Mouse (Mus musculus) fat pad, adult 2 months (tissue): Measurements from ENCODE around the gene Phf13.
"Not testable (repeated sequence)": the region's sequence is repeated elsewhere in the genome, so short reads cannot be mapped to it uniquely, and the experiment has no call there.

ENCODE experiments used
- DNase-seq: peaks from one replicate; pipeline ENCODE4 v3.0.0-alpha.2; 2011; ENCODE audit warnings: low read depth, low spot score; ENCODE audit errors: extremely low read depth

Gene Phf13

DNA sequence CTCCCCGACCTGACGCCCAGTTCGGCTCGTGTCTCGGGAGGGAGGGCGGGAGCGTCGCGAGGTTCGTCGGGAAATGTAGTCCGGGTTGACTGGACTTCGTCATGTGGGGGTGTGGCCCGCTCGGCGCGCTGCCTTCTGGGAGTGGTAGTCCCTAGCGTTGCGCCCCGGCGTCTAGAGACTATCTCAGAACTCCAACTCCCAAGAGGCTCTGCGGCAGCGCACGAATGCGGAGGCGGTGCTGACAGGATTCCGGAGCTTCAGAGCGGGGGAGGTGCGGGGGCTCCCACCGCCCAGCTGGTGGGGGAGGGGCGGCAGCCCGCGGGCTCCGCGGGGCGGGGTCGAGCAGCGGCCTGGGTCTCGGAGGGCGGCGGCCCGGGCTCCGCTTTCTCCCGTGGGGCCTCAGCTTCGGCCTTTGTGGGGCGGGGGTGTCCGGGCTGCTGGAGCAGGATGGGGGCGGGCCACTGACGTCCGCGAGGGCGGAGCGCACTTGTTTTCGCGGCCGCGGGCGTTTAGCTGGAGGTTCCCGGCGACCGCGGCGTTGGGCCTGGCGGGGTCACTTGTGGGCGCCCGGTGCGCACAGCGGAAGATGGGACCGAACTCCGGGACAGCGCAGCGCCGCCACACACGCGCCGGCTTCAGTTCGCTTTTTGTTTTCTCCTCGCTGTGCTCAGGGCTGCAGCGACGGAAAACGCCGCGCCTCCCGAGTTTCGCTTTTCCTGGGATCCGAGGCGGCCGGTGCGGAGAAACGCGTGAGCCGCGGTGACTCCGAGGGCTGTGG lies at the start of gene Phf13:
Gene Phf13, minus strand, starts transcription at position 86 of the 778 bp plus-strand sequence.
- peak; percentile 82 for DNase-seq

DNA sequence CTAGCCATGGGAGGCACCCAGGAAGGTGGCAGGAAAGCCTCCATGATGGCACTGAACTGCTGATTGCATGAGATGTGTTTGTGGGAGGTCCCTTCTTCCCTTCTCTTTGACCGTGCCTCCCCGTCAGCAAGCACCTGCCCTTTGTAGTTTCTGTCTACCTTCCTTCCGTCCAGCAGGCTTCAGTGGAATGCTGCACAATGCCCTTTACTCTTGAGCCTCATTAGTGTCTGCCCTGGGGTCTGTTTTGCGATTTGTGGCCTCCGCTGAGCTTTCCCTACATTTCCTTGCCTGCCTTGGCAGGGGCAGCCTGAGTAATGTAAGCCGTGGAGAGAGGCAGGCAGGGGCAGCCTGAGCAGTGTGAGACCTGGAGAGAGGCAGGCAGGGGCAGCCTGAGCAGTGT lies 48.6 kb upstream of the Phf13 start:
- DNase-seq: no peak

DNA sequence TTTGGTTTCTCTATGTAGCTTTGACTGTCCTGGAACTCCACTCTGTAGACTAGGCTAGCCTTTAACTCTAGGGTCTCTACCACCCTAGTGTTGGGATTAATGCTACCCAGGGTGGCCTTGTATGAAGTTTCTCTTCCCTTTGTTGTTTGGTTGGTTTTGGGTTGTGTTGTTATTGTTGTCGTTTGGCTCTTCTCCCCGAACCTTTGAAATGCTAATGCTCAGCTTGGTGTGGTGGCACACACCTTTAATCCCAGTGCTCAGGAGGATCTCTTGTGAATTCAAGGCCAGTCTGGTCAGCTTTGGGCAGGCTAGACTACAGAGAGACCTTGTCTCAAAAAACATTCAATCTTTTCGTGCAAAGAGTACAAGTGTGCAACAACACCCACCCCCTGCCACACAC lies 47.1 kb upstream of the Phf13 start:
- DNase-seq: no peak

DNA sequence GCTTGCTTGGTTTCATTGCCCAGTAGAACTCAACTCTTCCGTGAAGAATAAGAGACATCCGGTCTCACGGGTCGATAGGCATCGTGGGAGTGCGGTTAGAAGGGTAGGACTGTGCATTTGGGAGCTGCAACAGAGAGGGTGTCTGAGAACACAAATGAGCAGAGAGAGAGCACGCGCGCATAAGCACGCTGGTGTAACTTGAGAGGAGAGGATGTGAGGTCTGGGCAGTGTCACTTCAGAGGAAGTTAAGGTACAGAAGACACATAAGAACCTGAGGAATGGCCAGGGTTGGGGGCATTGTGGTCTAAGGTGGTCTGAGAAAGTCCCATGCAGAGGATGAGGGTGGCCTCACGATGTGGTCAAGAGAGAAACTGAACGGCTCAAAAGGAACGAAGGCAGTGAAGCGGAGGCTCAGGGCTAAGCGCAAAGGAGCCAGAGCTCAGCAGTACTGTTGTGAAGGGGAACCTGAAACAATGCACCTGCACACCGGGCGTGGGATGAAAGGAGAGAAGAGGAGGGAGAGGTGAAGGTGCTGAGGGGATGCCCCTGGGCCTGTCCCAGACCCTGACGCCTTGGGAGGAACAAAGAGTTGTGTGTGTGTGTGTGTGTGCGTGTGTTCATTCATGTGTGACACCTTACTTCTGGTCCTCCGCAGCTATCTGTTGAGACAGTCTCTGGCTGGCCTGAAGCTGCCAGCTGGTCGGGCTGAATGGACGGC lies 46.0 kb upstream of the Phf13 start:
- DNase-seq: no peak

DNA sequence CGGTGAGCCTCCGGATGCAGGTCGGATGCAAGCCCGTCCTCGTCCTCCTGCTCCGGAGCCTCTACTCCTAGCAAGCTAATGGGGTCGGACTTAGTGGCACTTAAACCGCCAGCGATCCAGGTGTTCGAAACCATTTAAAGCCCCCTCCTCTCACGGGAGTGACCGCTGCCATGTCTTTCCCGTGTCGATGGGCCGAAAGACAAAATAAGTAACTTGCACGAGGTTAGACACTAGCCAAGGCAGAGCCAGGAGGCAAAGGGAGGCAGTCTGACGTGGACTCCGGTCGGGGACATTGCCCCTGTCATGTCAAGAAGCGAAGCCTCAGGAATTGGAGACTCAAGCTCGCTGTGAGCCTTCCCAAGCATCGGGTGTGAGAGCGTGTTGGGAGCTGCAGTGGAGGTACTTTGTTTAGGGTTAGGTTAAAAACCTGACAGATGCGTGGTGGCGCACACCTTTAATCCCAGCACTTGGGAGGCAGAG lies 43.8 kb upstream of the Phf13 start:
- no peak for DNase-seq

DNA sequence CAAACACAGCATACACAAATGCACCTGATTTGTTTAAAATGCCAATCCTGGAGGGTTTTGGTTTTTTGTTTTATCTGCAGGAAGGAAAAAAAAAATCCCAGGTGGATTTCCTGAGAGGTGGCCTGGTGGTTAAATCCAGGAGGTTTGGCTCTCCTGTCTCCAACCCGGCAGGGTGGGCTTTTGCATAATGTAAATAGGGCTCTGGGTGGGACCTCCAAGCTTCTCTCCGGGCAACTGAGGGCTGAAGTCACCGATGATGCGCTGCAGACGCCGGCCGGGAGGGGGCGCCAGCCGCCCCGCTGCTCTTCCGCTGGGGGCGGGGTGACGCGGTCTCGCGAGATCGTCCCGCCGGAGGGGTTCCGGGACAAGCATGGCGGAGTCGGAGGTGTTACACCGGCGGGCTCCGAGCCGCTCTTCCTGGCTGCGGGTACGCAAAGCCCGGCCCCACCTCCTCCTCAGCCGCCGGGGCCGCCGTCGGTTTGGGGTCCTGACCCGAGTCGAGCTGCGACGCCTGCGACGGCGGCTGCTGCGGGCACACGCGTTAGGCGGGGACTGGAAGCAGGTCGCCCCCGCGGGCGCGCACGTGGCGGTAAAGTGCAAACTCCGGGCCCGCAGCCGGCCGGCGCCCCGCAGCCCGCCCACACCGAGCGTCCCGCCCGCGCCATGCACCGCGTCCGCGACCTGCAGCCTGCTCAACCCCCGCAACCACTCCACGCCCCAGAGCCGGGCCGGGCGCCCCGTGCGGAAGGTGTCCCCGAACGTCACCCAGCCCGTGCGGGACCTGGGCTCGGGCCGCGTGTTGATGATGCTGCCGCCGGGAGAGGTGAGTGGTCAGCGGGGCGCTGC lies 43.1 kb upstream of the Phf13 start, which contains the start of gene Nol9:
Gene Nol9, plus strand, starts transcription at position 337 of the 846 bp plus-strand sequence.
- DNase-seq: no peak

DNA sequence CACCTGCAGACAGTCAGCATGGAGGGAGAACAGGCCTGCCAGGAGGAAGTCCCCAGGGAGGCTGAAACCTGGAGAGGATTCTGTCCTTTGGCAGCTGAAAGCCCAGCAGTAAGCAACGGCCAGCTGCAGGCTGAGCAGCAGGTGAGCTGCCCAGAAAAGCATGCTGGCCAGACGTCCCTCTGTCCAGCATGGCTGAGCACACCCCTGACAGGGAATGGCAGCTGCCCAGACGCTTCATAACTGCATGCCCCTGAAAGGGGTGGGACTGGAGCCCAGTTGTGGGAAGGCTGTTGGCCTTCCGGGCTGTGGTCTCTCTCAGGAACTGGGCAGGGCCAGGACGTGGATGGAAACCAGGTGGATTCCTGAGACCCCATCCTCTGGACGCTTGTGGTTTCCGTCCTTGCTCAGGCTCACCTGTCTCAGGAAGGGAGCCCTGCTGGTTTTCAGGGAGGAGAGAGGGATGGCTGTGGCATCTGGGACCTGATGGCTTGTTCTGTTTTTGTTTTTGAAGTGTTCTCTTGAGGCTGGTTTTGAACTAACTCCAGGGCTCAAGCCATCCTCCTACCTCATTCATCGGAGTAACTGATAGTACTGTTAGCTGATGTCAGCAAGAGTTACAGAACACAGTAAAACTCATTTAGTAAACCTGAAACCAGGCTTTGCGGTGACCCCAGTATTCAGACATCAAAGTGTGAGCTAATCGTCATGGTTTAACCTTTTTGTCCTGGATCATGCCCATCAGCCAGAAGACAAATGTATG lies 42.3 kb upstream of the Phf13 start, which contains the start of gene Tas1r1:
Gene Tas1r1, minus strand, starts transcription at position 344 of the 760 bp plus-strand sequence.
- DNase-seq: no peak

DNA sequence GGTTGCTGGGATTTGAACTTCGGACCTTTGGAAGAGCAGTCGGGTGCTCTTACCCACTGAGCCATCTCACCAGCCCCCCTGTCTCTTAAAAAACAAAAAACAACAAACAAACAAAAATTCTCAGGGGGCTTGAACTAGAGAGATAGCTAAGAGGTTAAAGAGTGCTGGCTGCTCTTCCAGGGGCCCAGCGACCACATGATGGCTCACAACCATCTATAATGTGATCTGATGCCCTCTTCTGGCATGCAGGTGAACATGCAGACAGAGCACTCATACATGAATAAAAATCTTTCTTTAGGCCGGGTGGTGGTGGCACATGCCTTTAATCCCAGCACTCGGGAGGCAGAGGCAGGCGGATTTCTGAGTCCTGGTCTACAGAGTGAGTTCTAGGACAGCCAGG lies 40.4 kb upstream of the Phf13 start:
- DNase-seq: not testable (repeated sequence)

DNA sequence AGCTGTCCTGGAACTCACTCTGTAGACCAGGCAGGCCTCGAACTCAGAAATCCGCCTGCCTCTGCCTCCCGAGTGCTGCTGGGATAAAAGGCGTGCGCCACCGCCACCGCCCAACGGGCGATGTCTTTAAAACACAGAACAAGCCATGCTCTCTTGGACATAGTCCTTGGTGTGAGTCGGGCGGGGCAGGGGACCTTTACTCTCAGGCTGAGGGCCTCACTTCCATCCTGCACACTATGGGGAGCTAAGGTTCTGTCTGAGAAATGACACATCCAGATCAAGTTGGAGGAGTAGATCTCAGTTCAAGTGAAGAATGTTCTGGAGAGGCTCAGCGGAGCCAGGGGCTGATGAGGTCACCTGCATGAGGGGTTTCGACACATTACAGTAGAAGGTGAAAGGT lies 36.9 kb upstream of the Phf13 start:
- no peak for DNase-seq

DNA sequence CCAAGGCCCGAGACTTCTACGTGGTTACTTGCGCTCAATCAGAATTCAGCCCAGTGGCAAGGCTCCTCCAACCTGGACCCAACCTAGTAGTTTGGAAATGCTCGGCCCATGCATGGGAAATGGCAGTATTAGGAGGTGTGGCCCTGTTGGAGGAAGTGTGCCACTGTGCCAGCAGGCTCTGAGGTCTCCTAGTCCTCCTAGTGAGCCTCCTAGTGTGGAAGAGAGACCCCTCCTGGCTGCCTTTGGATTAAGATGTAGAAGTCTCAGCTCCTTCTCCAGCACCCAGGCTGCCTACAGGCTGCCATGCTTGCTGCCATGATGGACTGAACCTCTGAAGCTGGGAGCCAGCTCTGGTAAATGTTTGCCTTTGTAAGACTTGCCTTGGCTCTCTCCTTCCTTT lies 33.9 kb upstream of the Phf13 start:
- DNase-seq: no peak

DNA sequence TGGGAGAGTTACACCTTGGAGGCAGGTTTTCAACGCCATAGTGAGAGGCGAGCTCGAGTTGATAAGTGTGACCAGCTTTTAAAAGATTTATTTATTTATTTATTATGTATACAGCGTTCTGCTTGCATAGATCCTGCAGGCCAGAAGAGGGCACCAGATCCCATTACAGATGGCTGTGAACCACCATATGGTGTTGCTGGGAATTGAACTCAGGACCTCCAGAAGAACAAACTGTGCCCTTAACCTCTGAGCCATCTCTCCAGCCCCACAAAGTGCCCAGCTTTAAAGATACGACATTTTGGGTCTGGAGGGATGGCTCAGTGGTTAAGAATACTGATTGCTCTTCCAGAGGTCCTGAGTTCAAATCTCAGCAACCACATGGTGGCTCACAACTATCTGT lies 33.0 kb upstream of the Phf13 start:
- no peak for DNase-seq

DNA sequence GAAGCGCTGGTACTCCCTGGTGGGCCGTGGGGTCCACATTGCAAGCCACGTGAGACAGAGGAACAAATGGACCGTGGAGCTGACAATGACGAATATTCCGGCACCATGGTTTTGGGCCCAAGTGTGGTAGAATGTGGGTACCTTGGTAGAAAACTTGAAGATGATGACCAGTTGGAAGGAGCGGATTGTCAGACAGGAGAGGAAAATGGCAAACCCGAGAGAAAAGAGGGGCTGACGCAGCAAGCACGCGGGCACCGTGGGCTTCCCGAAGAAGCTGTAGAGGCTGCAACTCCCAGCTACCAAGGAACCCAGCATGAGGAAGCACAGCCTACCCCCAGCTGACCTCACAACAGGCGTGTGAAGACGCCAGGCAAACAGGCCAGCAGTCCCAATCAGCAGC lies 32.4 kb upstream of the Phf13 start:
- no peak for DNase-seq

DNA sequence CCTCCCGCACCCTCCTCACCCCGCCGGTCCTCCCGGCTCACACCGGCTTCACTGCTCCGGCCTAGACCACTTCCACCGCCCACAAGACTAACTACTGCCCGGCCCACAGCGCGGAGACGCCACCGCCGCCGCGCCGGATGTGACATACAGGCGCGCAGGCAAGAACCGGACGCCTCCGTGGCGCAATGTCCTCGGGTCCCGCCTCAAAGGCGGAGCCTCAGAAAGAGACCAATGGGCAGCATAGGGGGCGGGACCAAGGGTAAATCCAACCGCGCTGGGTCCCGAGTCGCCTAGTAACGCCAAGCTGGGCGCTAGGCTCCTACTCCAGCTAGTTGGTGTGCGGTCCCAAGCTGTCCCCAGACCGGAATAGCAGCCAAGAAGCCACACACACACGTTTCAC lies 31.5 kb upstream of the Phf13 start, which contains the start of gene Zbtb48:
Gene Zbtb48, minus strand, starts transcription at position 148 of the 400 bp plus-strand sequence.
- peak; percentile 61 for DNase-seq

DNA sequence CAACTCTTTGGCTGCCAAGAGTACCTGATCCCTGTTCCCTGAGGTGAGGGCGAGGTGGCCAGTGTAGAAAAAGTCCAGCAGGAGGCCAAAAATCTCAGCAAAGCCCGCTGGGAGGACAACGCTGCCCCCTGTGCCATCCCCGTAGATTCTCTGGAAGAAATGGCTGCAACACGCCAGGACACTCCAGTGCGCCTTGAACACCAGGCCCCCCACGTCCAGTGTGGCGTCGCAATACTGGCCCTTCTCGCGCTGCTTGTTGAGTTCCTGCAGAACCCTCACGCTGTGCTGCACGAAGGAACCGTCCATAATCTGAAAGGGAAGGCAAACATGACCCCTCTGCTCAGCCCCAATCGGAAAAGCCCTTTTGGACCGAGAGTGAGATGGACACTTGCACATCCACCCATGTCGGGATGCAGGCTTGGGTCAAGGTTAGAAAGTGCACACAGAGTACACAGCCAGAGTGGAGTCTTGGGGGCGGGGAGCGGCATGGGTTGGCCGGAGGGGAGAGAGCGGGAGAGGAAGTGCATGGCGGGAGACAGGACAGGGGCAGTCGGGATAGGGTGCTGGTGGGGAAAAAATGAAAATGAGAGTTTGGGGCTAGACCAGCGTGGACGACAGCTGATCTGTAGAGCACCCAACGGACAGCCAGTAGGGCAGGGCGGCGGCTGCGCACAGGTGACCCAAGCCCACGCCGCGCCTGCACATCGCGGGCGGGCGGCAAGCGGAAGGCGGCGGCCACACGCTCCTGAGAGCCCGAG lies 30.9 kb upstream of the Phf13 start:
- DNase-seq: no peak

DNA sequence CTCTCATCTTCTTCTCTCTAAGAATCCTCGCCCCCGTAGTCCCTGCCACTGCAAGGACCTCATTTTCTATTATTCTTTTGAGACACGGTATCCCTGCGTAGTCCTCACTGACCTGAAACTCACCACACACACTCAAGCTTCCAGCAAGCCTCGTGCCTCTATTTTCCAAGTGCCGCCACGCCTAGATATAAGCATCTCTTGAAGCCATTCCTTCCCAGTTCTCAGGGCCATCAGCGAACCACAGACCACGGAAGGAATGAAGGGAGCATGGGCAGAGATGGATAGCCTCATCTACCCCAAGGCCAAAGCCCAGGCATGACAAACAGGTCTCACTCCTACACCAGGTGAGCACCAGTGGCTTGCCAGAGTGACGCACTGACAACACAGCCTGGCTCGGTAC lies 28.5 kb upstream of the Phf13 start:
- no peak for DNase-seq

DNA sequence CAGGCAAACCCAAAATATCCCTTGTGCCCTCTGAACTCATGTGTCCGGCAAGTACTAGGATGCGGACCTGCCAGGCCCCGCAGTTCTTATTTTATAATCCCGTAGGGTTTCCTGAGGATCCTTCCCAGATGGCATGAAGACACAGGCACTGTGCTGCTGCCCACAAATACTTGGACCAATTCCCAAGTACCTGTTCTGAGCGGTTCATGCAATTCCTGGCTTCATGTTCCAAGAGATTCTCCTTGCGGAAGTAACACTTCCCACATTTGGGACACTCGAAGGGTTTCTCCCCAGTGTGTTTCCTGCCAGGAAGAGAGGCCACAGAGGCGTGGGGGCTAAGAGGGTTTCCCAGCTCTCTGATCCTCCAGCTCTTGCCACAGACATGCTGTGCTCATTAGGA lies 26.4 kb upstream of the Phf13 start:
- no peak for DNase-seq

DNA sequence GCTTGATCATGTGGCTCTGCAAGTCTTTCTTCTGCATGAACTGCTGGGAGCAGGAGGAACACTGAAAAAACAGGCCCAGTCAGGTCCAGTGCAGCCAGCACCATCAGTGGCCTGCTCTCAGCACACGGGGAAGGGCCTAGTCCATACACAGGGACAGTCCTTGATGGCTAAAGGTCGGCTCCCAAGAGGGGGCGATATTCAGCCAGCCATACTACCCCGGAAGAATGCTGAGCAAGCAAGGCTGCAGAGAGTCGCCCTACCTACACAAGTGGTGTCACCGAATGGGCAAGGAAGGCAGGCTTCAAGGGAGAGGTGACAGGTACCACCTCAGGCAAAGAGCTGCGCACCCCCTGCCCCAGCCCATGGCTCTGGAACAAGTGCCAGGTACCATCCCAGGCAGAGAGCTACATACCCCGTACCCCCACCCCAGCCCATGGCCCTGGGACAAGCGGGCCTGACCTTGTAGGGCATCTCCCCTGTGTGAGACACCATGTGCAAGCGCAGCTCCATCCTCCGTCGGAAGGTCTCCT lies 25.6 kb upstream of the Phf13 start:
- no peak for DNase-seq

DNA sequence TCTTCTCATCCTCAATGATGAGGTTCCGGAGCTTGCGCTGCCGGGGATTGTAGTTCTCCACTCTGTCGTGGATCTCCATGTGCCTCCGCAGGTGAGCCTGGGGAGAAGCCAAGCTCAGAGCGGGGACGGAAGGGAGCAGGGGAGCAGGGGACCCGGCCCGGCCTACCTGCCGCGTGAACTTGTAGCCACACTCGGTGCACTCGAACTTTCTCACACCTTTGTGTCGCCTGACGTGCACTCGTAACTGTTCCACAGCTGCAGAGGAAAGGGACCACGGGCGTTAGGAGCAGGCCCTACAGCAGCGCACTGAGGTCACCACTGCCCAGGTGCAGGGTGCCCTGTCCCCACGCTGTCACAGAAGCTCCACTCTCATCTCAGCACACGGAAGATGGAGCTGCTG lies 24.0 kb upstream of the Phf13 start:
- DNase-seq: no peak

DNA sequence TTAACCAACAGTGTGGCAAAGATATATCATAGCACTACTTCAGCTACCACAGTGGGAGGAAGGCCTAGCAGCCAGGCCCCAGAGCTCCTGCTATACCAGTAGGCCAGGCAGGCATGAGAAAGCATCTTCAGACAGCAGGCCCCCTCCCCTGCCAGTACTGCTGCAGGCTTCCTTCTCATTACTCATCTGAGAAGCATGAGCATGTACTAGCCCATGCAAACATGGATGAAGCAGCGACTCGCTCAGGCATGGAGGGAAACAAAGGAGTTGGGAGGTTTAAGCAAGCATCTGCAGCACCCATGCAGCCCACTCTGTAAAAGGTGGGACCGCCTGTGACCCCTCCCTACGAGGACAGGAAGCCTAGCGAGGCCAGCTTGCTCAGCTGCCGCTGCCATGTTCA lies 23.0 kb upstream of the Phf13 start:
- DNase-seq: no peak
